Mouse (Mus musculus) kidney, adult 11 months (tissue): ENCODE results near the gene Cnn1.
"Not testable (repeated sequence)": the region's sequence is repeated elsewhere in the genome, so short reads cannot be mapped to it uniquely, and the experiment has no call there.

Experiments
- DNase-seq: peaks from one replicate; pipeline ENCODE4 v3.0.0; 2022

Gene Cnn1

GRCm38 (mm10) chr9:22098993-22099696 lies at the start of gene Cnn1:
TSS of gene Cnn1 (plus strand) at chr9:22099216.
- DNase-seq, result no peak

GRCm38 (mm10) chr9:22049315-22049714 lies 49.7 kb upstream of the Cnn1 start:
- no peak for DNase-seq

- DNase-seq, result no peak
Measured at GRCm38 (mm10) chr9:22049721-22050270, 49.2 kb upstream of the Cnn1 start.

- peak; percentile 62 for DNase-seq
Measured at GRCm38 (mm10) chr9:22050351-22050889, 48.6 kb upstream of the Cnn1 start.

GRCm38 (mm10) chr9:22051161-22051957 lies 47.7 kb upstream of the Cnn1 start:
- no peak for DNase-seq

GRCm38 (mm10) chr9:22051958-22052254 lies 47.1 kb upstream of the Cnn1 start, which contains the start of gene Elavl3:
TSS of gene Elavl3 (minus strand) at chr9:22052023.
- no peak for DNase-seq

GRCm38 (mm10) chr9:22053657-22054056 lies 45.4 kb upstream of the Cnn1 start:
- DNase-seq, result no peak

- DNase-seq, result peak; percentile 82
Measured at GRCm38 (mm10) chr9:22054411-22055076, 44.5 kb upstream of the Cnn1 start.

- DNase-seq, result no peak
Measured at GRCm38 (mm10) chr9:22055713-22056112, 43.3 kb upstream of the Cnn1 start.

- peak; percentile 45 for DNase-seq
Measured at GRCm38 (mm10) chr9:22056303-22056910, 42.6 kb upstream of the Cnn1 start.

GRCm38 (mm10) chr9:22057031-22057517 lies 41.9 kb upstream of the Cnn1 start:
- no peak for DNase-seq

GRCm38 (mm10) chr9:22058011-22058424 lies 41.0 kb upstream of the Cnn1 start:
- no peak for DNase-seq

- DNase-seq, result no peak
Measured at GRCm38 (mm10) chr9:22061339-22061738, 37.7 kb upstream of the Cnn1 start.

GRCm38 (mm10) chr9:22064341-22064740 lies 34.7 kb upstream of the Cnn1 start:
- DNase-seq, result no peak

GRCm38 (mm10) chr9:22065642-22066041 lies 33.4 kb upstream of the Cnn1 start:
- no peak for DNase-seq

- no peak for DNase-seq
Measured at GRCm38 (mm10) chr9:22066433-22066832, 32.6 kb upstream of the Cnn1 start.

GRCm38 (mm10) chr9:22067195-22067594 lies 31.8 kb upstream of the Cnn1 start:
- no peak for DNase-seq

- no peak for DNase-seq
Measured at GRCm38 (mm10) chr9:22069881-22070553, 29.0 kb upstream of the Cnn1 start.

- DNase-seq, result peak; percentile 98
Measured at GRCm38 (mm10) chr9:22070791-22071573, 28.0 kb upstream of the Cnn1 start, which contains the start of the genes Gm49318 and Zfp653. TSS of gene Gm49318 (minus strand) at chr9:22071259. TSS of gene Zfp653 (minus strand) at chr9:22071376.

- DNase-seq, result no peak
Measured at GRCm38 (mm10) chr9:22072276-22072675, 26.7 kb upstream of the Cnn1 start.

GRCm38 (mm10) chr9:22075778-22076177 lies 23.2 kb upstream of the Cnn1 start:
- DNase-seq, result not testable (repeated sequence)
